Mouse (Mus musculus) C2C12 (cell line): ENCODE results near the gene Tmco4.

Experiments
- CEBPB ChIP-seq: IDR thresholded peaks from one replicate; pipeline ENCODE4 v1.6.1; 2011; ENCODE audit warnings: low read depth, mild to moderate bottlenecking, control low read depth, moderate library complexity
- CTCF ChIP-seq: IDR thresholded peaks from one replicate; pipeline ENCODE4 v1.5.1; 2011; ENCODE audit not compliant: control insufficient read depth, insufficient read depth, insufficient read length
- FOSL1 ChIP-seq: IDR thresholded peaks from one replicate; pipeline ENCODE4 v1.8.0; 2011; ENCODE audit warnings: mild to moderate bottlenecking, low read length; ENCODE audit not compliant: poor library complexity, insufficient read depth, severe bottlenecking
- MAX ChIP-seq: IDR thresholded peaks from one replicate; pipeline ENCODE4 v1.6.1; 2011; ENCODE audit warnings: mild to moderate bottlenecking, control low read depth
- MYOD1 ChIP-seq: IDR thresholded peaks from one replicate; pipeline ENCODE4 v1.6.1; 2011; ENCODE audit warnings: low read depth; ENCODE audit not compliant: control insufficient read depth, insufficient read length
- USF1 ChIP-seq: IDR thresholded peaks from one replicate; pipeline ENCODE4 v1.6.1; 2011; ENCODE audit warnings: low read depth, mild to moderate bottlenecking, control low read depth, moderate library complexity

GRCm38 (mm10) chr4:139014793-139015192 lies 42.1 kb downstream of the Tmco4 start:
- TF ChIP-seq CEBPB (no peak), CTCF (no peak), FOSL1 (no peak), USF1 (no peak), MAX (no peak), MYOD1 (no peak)
